10 mouse cellular contexts compared by ENCODE assay signal in genomic region chr4:141012558-141012957, GRCm38 (mm10). TPM values are rescaled to one million over a fixed set of nuclear protein-coding genes. Genes with fewer than 3 reads are reported as not detected.
DNase-seq lines count a peak whose midpoint lies in the region; ATAC-seq and TF ChIP-seq lines count a peak whose summit lies in the region.
"Had no signal": no experiment of that assay in that cellular context is flagged by ENCODE, and none has a peak within 500 bp of the region (broad histone marks: within the 10 kb centered on the region; RNA-seq: fewer than 3 reads in every experiment).

No protein-coding gene starts in this region.

- ATAC-seq in heart, embryonic 15.5 days (replicated peaks; ENCODE audit: insufficient number of reproducible peaks, insufficient read depth, low FRiP score, low read depth): no peak
- ATAC-seq in forebrain, embryonic 11.5 days (replicated peaks; ENCODE audit: low FRiP score): no peak
- no peak for ATAC-seq in limb, embryonic 15.5 days (ENCODE audit: insufficient number of reproducible peaks, low FRiP score, low TSS enrichment, low read depth)
- ATAC-seq in liver, postnatal 0 days: no peak

- H3K4me1 ChIP-seq in heart, embryonic 15.5 days (replicated peaks): peaks cover 66% of the 10 kb centered on the region
- peaks cover 13% of the 10 kb centered on the region for H3K4me1 ChIP-seq in forebrain, embryonic 11.5 days (replicated peaks; ENCODE audit: control insufficient read depth, insufficient read depth, low read length)
- H3K4me1 ChIP-seq in limb, embryonic 15.5 days: peaks cover 70% of the 10 kb centered on the region
- H3K4me1 ChIP-seq in liver, postnatal 0 days (ENCODE audit: insufficient read depth): peaks cover 7% of the 10 kb centered on the region; the same call in 1 of the 2 replicates

- H3K9me3 ChIP-seq in heart, embryonic 15.5 days (replicated peaks): no peaks in the 10 kb centered on the region
- no peaks in the 10 kb centered on the region for H3K9me3 ChIP-seq in forebrain, embryonic 11.5 days (ENCODE audit: control insufficient read depth, low read length)
- no peaks in the 10 kb centered on the region for H3K9me3 ChIP-seq in limb, embryonic 15.5 days
- no peaks in the 10 kb centered on the region for H3K9me3 ChIP-seq in liver, postnatal 0 days (ENCODE audit: low read length)
- H3K9me3 ChIP-seq: liver, embryonic 13.5 days had no signal

- no peak overlapping the region for H3K9ac ChIP-seq in heart, embryonic 15.5 days
- H3K9ac ChIP-seq in forebrain, embryonic 11.5 days (ENCODE audit: low read length): peak overlapping the region; percentile 86
- no peak overlapping the region for H3K9ac ChIP-seq in limb, embryonic 15.5 days
- no peak overlapping the region for H3K9ac ChIP-seq in liver, postnatal 0 days (replicated peaks)
- H3K9ac ChIP-seq: liver, embryonic 13.5 days had no signal

- H3K4me3 ChIP-seq in heart, embryonic 15.5 days: no peak overlapping the region
- H3K4me3 ChIP-seq in forebrain, embryonic 11.5 days (ENCODE audit: low read depth, low read length): no peak overlapping the region
- peak overlapping the region; percentile 71 for H3K4me3 ChIP-seq in limb, embryonic 15.5 days
- no peak overlapping the region for H3K4me3 ChIP-seq in liver, postnatal 0 days (ENCODE audit: low read depth, low read length)
- H3K4me3 ChIP-seq: liver, embryonic 13.5 days had no signal

- WGBS in heart, embryonic 15.5 days: 80% methylated on average over 10 of the region's 10 CpGs
- WGBS in forebrain, embryonic 11.5 days: 77% methylated on average over 10 of the region's 10 CpGs
- 59% methylated on average over 10 of the region's 10 CpGs for WGBS in limb, embryonic 15.5 days
- 83% methylated on average over 10 of the region's 10 CpGs for WGBS in liver, postnatal 0 days (ENCODE audit: insufficient replicate concordance)

- no peak for TF ChIP-seq CTCF in liver, postnatal 0 days (IDR thresholded peaks at IDR 0.05; ENCODE audit: low read depth)

- H3K4me2 ChIP-seq in heart, embryonic 15.5 days: peak overlapping the region; percentile 84; the same call in 1 of the 2 replicates
- no peak overlapping the region for H3K4me2 ChIP-seq in forebrain, embryonic 11.5 days (ENCODE audit: low read depth, low read length, severe bottlenecking)
- peak overlapping the region; percentile 60 for H3K4me2 ChIP-seq in limb, embryonic 15.5 days
- no peak overlapping the region for H3K4me2 ChIP-seq in liver, postnatal 0 days (ENCODE audit: low read depth, low read length)

- no peaks in the 10 kb centered on the region for H3K27me3 ChIP-seq in heart, embryonic 15.5 days
- H3K27me3 ChIP-seq in forebrain, embryonic 11.5 days (ENCODE audit: control insufficient read depth, insufficient read depth, low read length): no peaks in the 10 kb centered on the region
- H3K27me3 ChIP-seq in limb, embryonic 15.5 days: no peaks in the 10 kb centered on the region
- H3K27me3 ChIP-seq in liver, postnatal 0 days (ENCODE audit: insufficient read depth, low read length): peaks cover 20% of the 10 kb centered on the region

- no peak for TF ChIP-seq EP300 in liver, postnatal 0 days (IDR thresholded peaks at IDR 0.05; ENCODE audit: low read depth)

- DNase-seq in heart, adult 11 months: no peak
- peak; percentile 54 for DNase-seq in Muller cell, postnatal 12 days (ENCODE audit: inconsistent ontology term)
- no peak for DNase-seq in forebrain, embryonic 11.5 days (ENCODE audit: low spot score)
- DNase-seq in spleen, postnatal 10 days (ENCODE audit: low spot score in 2 of 2): no peak
- DNase-seq in adipocyte (ENCODE audit: low spot score): no peak
- DNase-seq in liver, postnatal 0 days: no peak
- DNase-seq: kidney, postnatal 10 days; liver, embryonic 13.5 days had no signal

- peaks cover 25% of the 10 kb centered on the region; the same call in 1 of the 2 replicates for H3K36me3 ChIP-seq in heart, embryonic 15.5 days
- H3K36me3 ChIP-seq in forebrain, embryonic 11.5 days (ENCODE audit: control insufficient read depth, insufficient read depth, low read length): peaks cover 2% of the 10 kb centered on the region; the same call in 1 of the 2 replicates
- peaks cover 51% of the 10 kb centered on the region for H3K36me3 ChIP-seq in limb, embryonic 15.5 days
- H3K36me3 ChIP-seq in liver, postnatal 0 days (replicated peaks; ENCODE audit: insufficient read depth, low read length): no peaks in the 10 kb centered on the region
- H3K36me3 ChIP-seq: liver, embryonic 13.5 days had no signal

- H3K27ac ChIP-seq in heart, embryonic 15.5 days: no peak overlapping the region; the same call in 1 of the 2 replicates
- H3K27ac ChIP-seq in forebrain, embryonic 11.5 days (ENCODE audit: low read depth, low read length): peak overlapping the region; percentile 83; the same call in 1 of the 2 replicates
- H3K27ac ChIP-seq in limb, embryonic 15.5 days: peak overlapping the region; percentile 91
- H3K27ac ChIP-seq in liver, postnatal 0 days (ENCODE audit: low read depth): no peak overlapping the region
- H3K27ac ChIP-seq: liver, embryonic 13.5 days had no signal

RNA-seq across cellular contexts. Expression of gene Mfap2, which starts 2.3 kb away (rescaled TPM):
- 237 and 341 TPM in 2 replicates for polyA plus RNA-seq in heart, embryonic 15.5 days (2015; fragmentation: Nextera tagmentation; extraction: Ambion mirVana)
- polyA plus RNA-seq in forebrain, embryonic 11.5 days (2014; fragmentation: Nextera tagmentation; extraction: Ambion mirVana): 263 and 298 TPM in 2 replicates
- polyA plus RNA-seq in limb, embryonic 15.5 days (2015; fragmentation: Nextera tagmentation; extraction: Ambion mirVana): 958 and 1,066 TPM in 2 replicates
- 14.1 and 14.6 TPM in 2 replicates for polyA plus RNA-seq in liver, postnatal 0 days (2015; fragmentation: Nextera tagmentation; extraction: Ambion mirVana)

RNA-seq across cellular contexts. Expression of gene Atp13a2, which starts 25.9 kb away (rescaled TPM):
- 23.4 and 38.8 TPM in 2 replicates for polyA plus RNA-seq in heart, embryonic 15.5 days (2015; fragmentation: Nextera tagmentation; extraction: Ambion mirVana)
- polyA plus RNA-seq in forebrain, embryonic 11.5 days (2014; fragmentation: Nextera tagmentation; extraction: Ambion mirVana): 51.2 and 54.9 TPM in 2 replicates
- 37.3 and 41.0 TPM in 2 replicates for polyA plus RNA-seq in limb, embryonic 15.5 days (2015; fragmentation: Nextera tagmentation; extraction: Ambion mirVana)
- polyA plus RNA-seq in liver, postnatal 0 days (2015; fragmentation: Nextera tagmentation; extraction: Ambion mirVana): 13.2 and 15.8 TPM in 2 replicates

RNA-seq across cellular contexts. Expression of gene Crocc, which starts 47.8 kb away (rescaled TPM):
- 3.4 and 4.7 TPM in 2 replicates for polyA plus RNA-seq in heart, embryonic 15.5 days (2015; fragmentation: Nextera tagmentation; extraction: Ambion mirVana)
- polyA plus RNA-seq in forebrain, embryonic 11.5 days (2014; fragmentation: Nextera tagmentation; extraction: Ambion mirVana): 14.3 and 15.3 TPM in 2 replicates
- 4.0 and 5.8 TPM in 2 replicates for polyA plus RNA-seq in limb, embryonic 15.5 days (2015; fragmentation: Nextera tagmentation; extraction: Ambion mirVana)
- polyA plus RNA-seq in liver, postnatal 0 days (2015; fragmentation: Nextera tagmentation; extraction: Ambion mirVana): 0.32 and 0.47 TPM in 2 replicates

RNA-seq across cellular contexts. Expression of gene Sdhb, which starts 51.6 kb away (rescaled TPM):
- polyA plus RNA-seq in heart, embryonic 15.5 days (2015; fragmentation: Nextera tagmentation; extraction: Ambion mirVana): 812 and 965 TPM in 2 replicates
- polyA plus RNA-seq in forebrain, embryonic 11.5 days (2014; fragmentation: Nextera tagmentation; extraction: Ambion mirVana): 375 and 401 TPM in 2 replicates
- polyA plus RNA-seq in limb, embryonic 15.5 days (2015; fragmentation: Nextera tagmentation; extraction: Ambion mirVana): 333 and 348 TPM in 2 replicates
- 312 and 329 TPM in 2 replicates for polyA plus RNA-seq in liver, postnatal 0 days (2015; fragmentation: Nextera tagmentation; extraction: Ambion mirVana)

Comparison
In these comparisons a context has a peak if more than half of its experiments do, and no peak if none do; other contexts are left out.
1. H3K27ac ChIP-seq: peak in forebrain, embryonic 11.5 days (single experiment) and limb, embryonic 15.5 days (single experiment); none in heart, embryonic 15.5 days (single experiment) and liver, postnatal 0 days (single experiment).
2. H3K4me2 ChIP-seq: peak in heart, embryonic 15.5 days (single experiment) and limb, embryonic 15.5 days (single experiment); none in forebrain, embryonic 11.5 days (single experiment) and liver, postnatal 0 days (single experiment).
3. RNA of gene Mfap2, which starts 2.3 kb away (polyA plus RNA-seq): 958 to 1,066 TPM in limb, embryonic 15.5 days, 263 to 298 TPM in forebrain, embryonic 11.5 days and 237 to 341 TPM in heart, embryonic 15.5 days; 14.1 to 14.6 TPM in liver, postnatal 0 days; every median in the first group is over 10 times any median in the second.